Mouse (Mus musculus): ENCODE data around the gene Ribc2. TPM values are rescaled to one million over a fixed set of nuclear protein-coding genes. Genes with fewer than 3 reads are reported as not detected.

Ribc2 gene
- polyA plus RNA-seq, 1 experiment from 2014 or later = 0.20 TPM

GRCm38 (mm10) chr15:85182063-85182462 lies 50.2 kb downstream of the Ribc2 start:
- Histone ChIP-seq H3K36me3 (ENCODE audit: control insufficient read depth, insufficient read depth, low read length) (no peaks in the 10 kb centered on the region), H3K4me2 (ENCODE audit: low read length) (no peak overlapping the region)

GRCm38 (mm10) chr15:85186916-85187315 lies 55.0 kb downstream of the Ribc2 start:
- Histone ChIP-seq H3K4me2 (ENCODE audit: low read length) (no peak overlapping the region), H3K27me3 (replicated peaks; ENCODE audit: control insufficient read depth, insufficient read depth, low read length) (no peaks in the 10 kb centered on the region), H3K9ac (ENCODE audit: low read length) (no peak overlapping the region), H3K4me1 (replicated peaks; ENCODE audit: control insufficient read depth, insufficient read depth, low read length) (no peaks in the 10 kb centered on the region), H3K4me3 (ENCODE audit: low read depth, low read length) (no peak overlapping the region), H3K9me3 (ENCODE audit: control insufficient read depth, low read length) (no peaks in the 10 kb centered on the region), H3K27ac (ENCODE audit: low read depth) (no peak overlapping the region), H3K36me3 (ENCODE audit: control insufficient read depth, insufficient read depth, low read length) (no peaks in the 10 kb centered on the region)
- DNase-seq (ENCODE audit: low spot score) = no peak
- WGBS = 73% methylated on average over 7 of the region's 7 CpGs
- ATAC-seq (replicated peaks; ENCODE audit: low FRiP score, low TSS enrichment, low read depth) = no peak

More at GRCm38 (mm10) chr15:85182063-85182462, 50.2 kb downstream of the Ribc2 start:
- Histone ChIP-seq H3K27ac (ENCODE audit: low read depth) (no peak overlapping the region), H3K4me1 (replicated peaks; ENCODE audit: control insufficient read depth, insufficient read depth, low read length) (no peaks in the 10 kb centered on the region; the same call in none of the 2 replicates), H3K9ac (ENCODE audit: low read length) (no peak overlapping the region), H3K27me3 (replicated peaks; ENCODE audit: control insufficient read depth, insufficient read depth, low read length) (no peaks in the 10 kb centered on the region), H3K4me3 (ENCODE audit: low read depth, low read length) (no peak overlapping the region), H3K9me3 (ENCODE audit: control insufficient read depth, low read length) (no peaks in the 10 kb centered on the region)
- ATAC-seq (replicated peaks; ENCODE audit: low FRiP score, low TSS enrichment, low read depth) = no peak
- 94% methylated on average over 4 of the region's 4 CpGs for WGBS
- no peak for DNase-seq (ENCODE audit: low spot score)

GRCm38 (mm10) chr15:85188167-85188778 lies 56.4 kb downstream of the Ribc2 start:
- H3K9me3 ChIP-seq (ENCODE audit: control insufficient read depth, low read length) = no peaks in the 10 kb centered on the region
- H3K4me1 ChIP-seq (replicated peaks; ENCODE audit: control insufficient read depth, insufficient read depth, low read length) = no peaks in the 10 kb centered on the region
- DNase-seq (ENCODE audit: low spot score) (no peak), ATAC-seq (replicated peaks; ENCODE audit: low FRiP score, low TSS enrichment, low read depth) (no peak)
- H3K9ac ChIP-seq (ENCODE audit: low read length) = no peak overlapping the region
- H3K36me3 ChIP-seq (ENCODE audit: control insufficient read depth, insufficient read depth, low read length) = no peaks in the 10 kb centered on the region
- H3K27ac ChIP-seq (ENCODE audit: low read depth) = no peak overlapping the region
- H3K4me3 ChIP-seq (ENCODE audit: low read depth, low read length) = no peak overlapping the region
- H3K27me3 ChIP-seq (replicated peaks; ENCODE audit: control insufficient read depth, insufficient read depth, low read length) = no peaks in the 10 kb centered on the region
- 50% methylated on average over 8 of the region's 8 CpGs for whole genome bisulfite sequencing
- H3K4me2 ChIP-seq (ENCODE audit: low read length) = no peak overlapping the region

Other genes with a start within 250 kb of the Ribc2 start
- gene Gm29666, start 212.0 kb upstream of the Ribc2 start, polyA plus RNA-seq (2014; fragmentation: Nextera tagmentation; extraction: Ambion mirVana) = 0.57 and 0.69 TPM in 2 replicates
- 38.6 and 42.8 TPM in 2 replicates for gene Nup50, start 208.7 kb upstream of the Ribc2 start, polyA plus RNA-seq (2014; fragmentation: Nextera tagmentation; extraction: Ambion mirVana)
- gene 5031439G07Rik, start 143.5 kb upstream of the Ribc2 start, polyA plus RNA-seq (2014; fragmentation: Nextera tagmentation; extraction: Ambion mirVana) = 8.8 and 9.7 TPM in 2 replicates
- 1.2 and 2.1 TPM in 2 replicates for gene Upk3a, start 114.9 kb upstream of the Ribc2 start, polyA plus RNA-seq (2014; fragmentation: Nextera tagmentation; extraction: Ambion mirVana)
- 32.6 and 35.1 TPM in 2 replicates for gene Fam118a, start 103.1 kb upstream of the Ribc2 start, polyA plus RNA-seq (2014; fragmentation: Nextera tagmentation; extraction: Ambion mirVana)
- 0.22 and 0.23 TPM in 2 replicates for gene Smc1b, start 114 bp upstream of the Ribc2 start, polyA plus RNA-seq (2014; fragmentation: Nextera tagmentation; extraction: Ambion mirVana)
- 236 and 255 TPM in 2 replicates for gene Fbln1, start 73.9 kb downstream of the Ribc2 start, polyA plus RNA-seq (2014; fragmentation: Nextera tagmentation; extraction: Ambion mirVana)
- gene Atxn10, start 204.2 kb downstream of the Ribc2 start, polyA plus RNA-seq (2014; fragmentation: Nextera tagmentation; extraction: Ambion mirVana) = 253 and 275 TPM in 2 replicates